ENCODE assay signal across 21 mouse cellular contexts in genomic region chr14:53847049-53847448, GRCm38 (mm10).
A peak's percentile ranks its signal among the peaks of the same experiment; 100 is the strongest.
DNase-seq lines count a peak whose midpoint lies in the region; ATAC-seq and TF ChIP-seq lines count a peak whose summit lies in the region.
"Had no signal": no experiment of that assay in that cellular context is flagged by ENCODE, and none has a peak within 500 bp of the region (broad histone marks: within the 10 kb centered on the region; RNA-seq: fewer than 3 reads in every experiment).

No protein-coding gene starts in this region.

- ATAC-seq in heart, embryonic 11.5 days (replicated peaks; ENCODE audit: insufficient number of reproducible peaks, low FRiP score, low TSS enrichment) = no peak; the same call in 1 of the 2 replicates
- ATAC-seq in heart, postnatal 0 days (ENCODE audit: insufficient read depth, low read depth) = peak; percentile 20; the same call in 1 of the 2 replicates
- ATAC-seq in forebrain, embryonic 14.5 days = peak; percentile 57; the same call in 1 of the 2 replicates
- ATAC-seq: CD4-positive, CD25-positive, alpha-beta regulatory T cell, adult 4 months; intestine, postnatal 0 days had no signal

- H3K4me1 ChIP-seq in heart, embryonic 11.5 days (ENCODE audit: control insufficient read depth, insufficient read depth, low read length) = no peaks in the 10 kb centered on the region
- H3K4me1 ChIP-seq in heart, postnatal 0 days (ENCODE audit: control insufficient read depth, insufficient read depth) = no peaks in the 10 kb centered on the region
- peaks cover 4% of the 10 kb centered on the region; the same call in 1 of the 2 replicates for H3K4me1 ChIP-seq in forebrain, embryonic 14.5 days (ENCODE audit: control insufficient read depth, insufficient read depth, low read length)
- H3K4me1 ChIP-seq: embryonic facial prominence, embryonic 12.5 days; liver, embryonic 13.5 days had no signal

- no peaks in the 10 kb centered on the region for H3K9me3 ChIP-seq in heart, embryonic 11.5 days (replicated peaks; ENCODE audit: control insufficient read depth, low read length)
- no peaks in the 10 kb centered on the region for H3K9me3 ChIP-seq in heart, postnatal 0 days (replicated peaks; ENCODE audit: control insufficient read depth, low read length)
- no peaks in the 10 kb centered on the region for H3K9me3 ChIP-seq in forebrain, embryonic 14.5 days (replicated peaks; ENCODE audit: control insufficient read depth, low read length)
- H3K9me3 ChIP-seq: embryonic facial prominence, embryonic 12.5 days; liver, embryonic 13.5 days had no signal

- H3K36me3 ChIP-seq in heart, embryonic 11.5 days (ENCODE audit: control insufficient read depth, insufficient read depth, low read length) = no peaks in the 10 kb centered on the region
- H3K36me3 ChIP-seq in heart, postnatal 0 days (replicated peaks; ENCODE audit: control insufficient read depth, insufficient read depth, low read length) = no peaks in the 10 kb centered on the region
- no peaks in the 10 kb centered on the region for H3K36me3 ChIP-seq in forebrain, embryonic 14.5 days (ENCODE audit: control insufficient read depth, insufficient read depth, low read length)
- H3K36me3 ChIP-seq: embryonic facial prominence, embryonic 12.5 days; liver, embryonic 13.5 days had no signal

- no peak for DNase-seq in heart, adult 8-10 months (ENCODE audit: low spot score)
- no peak for DNase-seq in heart, postnatal 0 days (ENCODE audit: low spot score)
- no peak for DNase-seq in heart, adult 18-20 months
- peak; percentile 53 for DNase-seq in forebrain, embryonic 14.5 days (ENCODE audit: low spot score)
- no peak for DNase-seq in layer of hippocampus, adult 9-10 months (ENCODE audit: low spot score)
- DNase-seq in T-cell, adult 2 months (ENCODE audit: low spot score) = no peak
- DNase-seq: adrenal gland, postnatal 36 days; cerebellum, adult 11 months; cerebellum, postnatal 10 days; kidney, postnatal 25 days; layer of hippocampus, postnatal 36 days; liver, embryonic 13.5 days; lung, adult 2 months; lung, postnatal 14 days; thymus, postnatal 14 days had no signal

- 56% methylated on average over 7 of the region's 7 CpGs for WGBS in heart, embryonic 11.5 days (ENCODE audit: insufficient replicate concordance)
- whole genome bisulfite sequencing in heart, postnatal 0 days = 36% methylated on average over 7 of the region's 7 CpGs
- WGBS in forebrain, embryonic 14.5 days = 16% methylated on average over 7 of the region's 7 CpGs

- TF ChIP-seq EP300 in heart, postnatal 0 days (IDR thresholded peaks at IDR 0.05; ENCODE audit: low read depth) = no peak

- TF ChIP-seq CTCF in heart, postnatal 0 days (IDR thresholded peaks at IDR 0.05; ENCODE audit: low read depth) = no peak

- H3K4me2 ChIP-seq in heart, embryonic 11.5 days = 0 out of 2 replicates have a peak overlapping the region, but pooled peaks have one; percentile 12
- H3K4me2 ChIP-seq in heart, postnatal 0 days (ENCODE audit: low read depth, low read length) = peak overlapping the region; percentile 36
- peak overlapping the region; percentile 37 for H3K4me2 ChIP-seq in forebrain, embryonic 14.5 days (ENCODE audit: low read length)
- H3K4me2 ChIP-seq: embryonic facial prominence, embryonic 12.5 days; liver, embryonic 13.5 days; midbrain, embryonic 11.5 days had no signal

- H3K9ac ChIP-seq in heart, embryonic 11.5 days (ENCODE audit: low read depth, low read length) = no peak overlapping the region
- no peak overlapping the region for H3K9ac ChIP-seq in heart, postnatal 0 days (replicated peaks; ENCODE audit: low read depth, low read length)
- H3K9ac ChIP-seq in forebrain, embryonic 14.5 days (ENCODE audit: low read length) = no peak overlapping the region
- H3K9ac ChIP-seq: embryonic facial prominence, embryonic 12.5 days; liver, embryonic 13.5 days had no signal

- no peaks in the 10 kb centered on the region for H3K27me3 ChIP-seq in heart, embryonic 11.5 days (ENCODE audit: control insufficient read depth, insufficient read depth, low read length)
- no peaks in the 10 kb centered on the region for H3K27me3 ChIP-seq in heart, postnatal 0 days (ENCODE audit: control insufficient read depth, insufficient read depth, low read length)
- H3K27me3 ChIP-seq in forebrain, embryonic 14.5 days (replicated peaks; ENCODE audit: control insufficient read depth, insufficient read depth, low read length) = no peaks in the 10 kb centered on the region
- H3K27me3 ChIP-seq: embryonic facial prominence, embryonic 12.5 days; liver, embryonic 13.5 days had no signal

- no peak overlapping the region for H3K4me3 ChIP-seq in heart, embryonic 11.5 days (ENCODE audit: low read depth, low read length)
- no peak overlapping the region for H3K4me3 ChIP-seq in heart, postnatal 0 days (ENCODE audit: low read depth, low read length)
- H3K4me3 ChIP-seq in forebrain, embryonic 14.5 days (ENCODE audit: low read depth, low read length) = no peak overlapping the region
- H3K4me3 ChIP-seq: embryonic facial prominence, embryonic 12.5 days; layer of hippocampus, adult 2 months; liver, embryonic 13.5 days had no signal

- 0 out of 2 replicates have a peak overlapping the region, but pooled peaks have one; percentile 43 for H3K27ac ChIP-seq in heart, embryonic 11.5 days (ENCODE audit: low read depth, low read length)
- H3K27ac ChIP-seq in heart, postnatal 0 days (ENCODE audit: low read depth) = no peak overlapping the region
- no peak overlapping the region for H3K27ac ChIP-seq in forebrain, embryonic 14.5 days (ENCODE audit: low read depth, low read length)
- H3K27ac ChIP-seq: embryonic facial prominence, embryonic 12.5 days; layer of hippocampus, adult 2 months; liver, embryonic 13.5 days had no signal
